8 mouse cellular contexts compared by ENCODE assay signal in the genomic region with DNA sequence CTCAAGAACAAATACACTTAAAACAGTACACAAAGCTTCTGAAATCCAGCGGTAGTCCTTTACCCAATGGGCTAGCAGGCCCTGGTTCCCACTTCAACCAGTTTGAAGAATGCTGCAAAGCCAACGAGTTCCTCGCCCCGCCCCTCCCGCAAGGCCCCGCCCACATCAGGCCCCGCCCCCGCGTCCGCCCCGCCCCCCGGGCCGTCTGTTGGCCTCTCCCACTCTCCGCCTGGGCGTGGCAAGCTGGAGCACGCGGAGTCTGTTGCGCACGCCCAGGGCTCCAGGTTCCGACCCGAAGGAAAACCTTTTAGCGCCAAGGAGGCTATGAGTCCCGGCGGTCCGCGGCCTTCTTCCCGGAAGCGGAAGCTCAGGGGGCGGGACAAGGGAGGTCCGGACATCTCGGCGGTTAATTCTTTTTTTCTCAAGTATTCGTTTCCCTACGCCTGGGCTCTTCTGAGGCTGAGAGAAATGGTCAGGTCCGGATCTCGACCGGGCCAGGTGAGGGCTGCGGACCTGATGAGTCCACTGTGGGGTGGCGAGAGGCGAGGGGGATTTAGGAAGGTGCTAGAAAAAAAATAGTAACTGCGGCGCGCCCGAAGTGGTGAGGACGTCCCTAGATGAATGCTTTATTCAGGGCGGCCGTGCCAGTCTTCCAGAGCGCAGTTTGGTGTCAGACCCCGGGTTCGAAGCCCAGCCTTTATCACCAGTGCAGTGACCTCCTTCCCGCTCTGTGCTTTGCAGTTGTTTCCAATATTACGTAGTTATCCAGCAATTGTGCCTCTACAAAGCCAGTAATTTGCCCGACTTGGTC. TPM values are rescaled to one million over a fixed set of nuclear protein-coding genes. Genes with fewer than 3 reads are reported as not detected.
DNase-seq lines count a peak whose midpoint lies in the region; ATAC-seq lines count a peak whose summit lies in the region.

Gene Ccdc14, plus strand, starts transcription at position 283 of the 811 bp plus-strand sequence.

- H3K9me3 ChIP-seq in hindbrain, embryonic 13.5 days = no peaks in the 10 kb centered on the region

- under 1% methylated on average over 53 of the region's 53 CpGs for WGBS in hindbrain, embryonic 13.5 days

- DNase-seq in NIH3T3 (ENCODE audit: low read depth) = peak; percentile 94
- peak; percentile 87 to 89 for DNase-seq in cerebellum, postnatal 10 days
- DNase-seq in frontal cortex, postnatal 10 days (ENCODE audit: low spot score in 2 of 2) = peak; percentile 79 to 80
- peak; percentile 66 to 73 for DNase-seq in layer of hippocampus, postnatal 25 days (ENCODE audit: extremely low spot score in 1 of 2, low spot score in 1 of 2)
- peak; percentile 92 for DNase-seq in lung, postnatal 25 days (ENCODE audit: low spot score)
- DNase-seq in retina, embryonic 14.5 days (ENCODE audit: low spot score) = peak; percentile 90
- DNase-seq in thymus, postnatal 4 days = peak; percentile 88

- peak within 1 kb of the TSS; percentile 69 for H3K4me3 ChIP-seq in hindbrain, embryonic 13.5 days

- peaks cover 7% of the 10 kb centered on the region for H3K4me1 ChIP-seq in hindbrain, embryonic 13.5 days (replicated peaks)

- H3K27me3 ChIP-seq in hindbrain, embryonic 13.5 days = no peaks in the 10 kb centered on the region

- H3K36me3 ChIP-seq in hindbrain, embryonic 13.5 days = no peaks in the 10 kb centered on the region

- H3K27ac ChIP-seq in hindbrain, embryonic 13.5 days = peak within 1 kb of the TSS; percentile 84

- H3K4me2 ChIP-seq in hindbrain, embryonic 13.5 days = peak within 1 kb of the TSS; percentile 73

- H3K9ac ChIP-seq in hindbrain, embryonic 13.5 days = peak within 1 kb of the TSS; percentile 67

- peak; percentile 90 for ATAC-seq in hindbrain, embryonic 13.5 days (ENCODE audit: low FRiP score)

RNA-seq across cellular contexts. Expression of gene Ccdc14, which starts in this region (rescaled TPM):
- 4.5 and 4.8 TPM in 2 replicates for polyA plus RNA-seq in hindbrain, embryonic 13.5 days (2015; fragmentation: Nextera tagmentation; extraction: Ambion mirVana)
- 1 to 10 TPM; 2.0 to 2.5 TPM for total RNA-seq in layer of hippocampus, postnatal 25 days (2021)

Comparison
In these comparisons a context has a peak if more than half of its experiments do, and no peak if none do; other contexts are left out.
1. Peak in every context shown above with its lines: DNase-seq, ATAC-seq, H3K4me3 ChIP-seq and H3K27ac ChIP-seq.